Mouse (Mus musculus) c-Kit-positive CD71-positive TER-119-negative erythroid progenitor cells, embryonic 14.5 days (primary cell): Measurements from ENCODE around the gene Snf8.
A peak's percentile ranks its signal among the peaks of the same experiment; 100 is the strongest.

Experiments used
- DNase-seq: peaks from one replicate; pipeline ENCODE4 v3.0.0-alpha.2; 2013; ENCODE audit warnings: low read depth

Gene Snf8

GRCm38 (mm10) chr11:96028130-96028529 lies 6.6 kb upstream of the Snf8 start:
- no peak for DNase-seq

- DNase-seq = no peak
Observed at GRCm38 (mm10) chr11:96030571-96030970, 4.1 kb upstream of the Snf8 start.

GRCm38 (mm10) chr11:96031701-96032100 lies 3.0 kb upstream of the Snf8 start:
- no peak for DNase-seq

GRCm38 (mm10) chr11:96033264-96033663 lies 1.4 kb upstream of the Snf8 start:
- DNase-seq = peak; percentile 32

GRCm38 (mm10) chr11:96034116-96034515 lies 569 bp upstream of the Snf8 start:
- DNase-seq = peak; percentile 14

GRCm38 (mm10) chr11:96035133-96035532 lies 448 bp downstream of the Snf8 start:
- peak; percentile 21 for DNase-seq

- DNase-seq = no peak
Observed at GRCm38 (mm10) chr11:96037499-96037898, 2.8 kb downstream of the Snf8 start.

GRCm38 (mm10) chr11:96038560-96038959 lies 3.9 kb downstream of the Snf8 start:
- peak; percentile 33 for DNase-seq

GRCm38 (mm10) chr11:96044803-96045567 lies 10.3 kb downstream of the Snf8 start:
- DNase-seq = no peak

GRCm38 (mm10) chr11:96046028-96046427 lies 11.3 kb downstream of the Snf8 start:
- no peak for DNase-seq

GRCm38 (mm10) chr11:96046793-96047192 lies 12.1 kb downstream of the Snf8 start:
- no peak for DNase-seq

GRCm38 (mm10) chr11:96047469-96048373 lies 13.0 kb downstream of the Snf8 start:
- DNase-seq = no peak

GRCm38 (mm10) chr11:96049939-96050338 lies 15.3 kb downstream of the Snf8 start:
- DNase-seq = no peak

- no peak for DNase-seq
Observed at GRCm38 (mm10) chr11:96050854-96051253, 16.2 kb downstream of the Snf8 start.

GRCm38 (mm10) chr11:96058309-96058708 lies 23.6 kb downstream of the Snf8 start:
- DNase-seq = no peak

- no peak for DNase-seq
Observed at GRCm38 (mm10) chr11:96064521-96065214, 30.0 kb downstream of the Snf8 start.

- peak; percentile 91 for DNase-seq
Observed at GRCm38 (mm10) chr11:96065215-96065911, 30.7 kb downstream of the Snf8 start, which contains the start of gene Ube2z. Gene Ube2z, minus strand, starts transcription at chr11:96065388.

GRCm38 (mm10) chr11:96068231-96068630 lies 33.5 kb downstream of the Snf8 start:
- no peak for DNase-seq

- no peak for DNase-seq
Observed at GRCm38 (mm10) chr11:96070353-96070752, 35.7 kb downstream of the Snf8 start.

GRCm38 (mm10) chr11:96071013-96071412 lies 36.3 kb downstream of the Snf8 start:
- DNase-seq = no peak

GRCm38 (mm10) chr11:96073295-96073993 lies 38.8 kb downstream of the Snf8 start:
- DNase-seq = no peak
